Comparison of ENCODE assay signal across 17 mouse cellular contexts in the genomic region with DNA sequence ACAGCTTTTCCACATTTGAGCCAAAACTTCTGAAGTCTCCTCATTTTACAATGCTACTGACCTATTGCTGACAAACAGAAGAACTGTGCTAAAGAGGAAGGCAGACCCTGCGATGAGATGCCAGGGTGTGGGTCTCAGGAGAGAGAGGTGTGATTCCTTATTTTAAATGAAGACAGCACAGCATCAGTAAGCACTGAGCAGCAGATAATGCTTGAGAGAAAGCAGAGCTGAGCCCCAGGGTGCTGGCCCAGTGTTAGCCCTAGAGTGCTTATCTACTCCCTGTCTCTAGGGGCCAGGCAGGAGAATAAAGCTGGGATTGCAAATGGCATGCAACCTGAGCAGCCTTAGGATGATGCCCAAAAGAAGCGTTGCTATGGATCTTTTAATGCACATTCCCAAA. TPM values are rescaled to one million over a fixed set of nuclear protein-coding genes. Genes with fewer than 3 reads are reported as not detected.
DNase-seq lines count a peak whose midpoint lies in the region; ATAC-seq lines count a peak whose summit lies in the region.
"Had no signal": no experiment of that assay in that cellular context is flagged by ENCODE, and none has a peak within 500 bp of the region (broad histone marks: within the 10 kb centered on the region; RNA-seq: fewer than 3 reads in every experiment).

No protein-coding gene starts in this region.

- intact Hi-C loops in heart, postnatal 10 days (cut with DNase I), result no loop called here

- H3K4me3 ChIP-seq in heart, embryonic 11.5 days (ENCODE audit: low read depth, low read length), result no peak overlapping the region
- H3K4me3 ChIP-seq in kidney, embryonic 15.5 days (replicated peaks), result peak overlapping the region; percentile 50
- peak overlapping the region; percentile 62 for H3K4me3 ChIP-seq in embryonic facial prominence, embryonic 10.5 days
- 0 out of 2 replicates have a peak overlapping the region, but pooled peaks have one; percentile 12 for H3K4me3 ChIP-seq in limb, embryonic 10.5 days
- H3K4me3 ChIP-seq: neural tube, embryonic 12.5 days had no signal

- no peak for ATAC-seq in heart, embryonic 11.5 days (replicated peaks; ENCODE audit: insufficient number of reproducible peaks, low FRiP score, low TSS enrichment)
- no peak for ATAC-seq in kidney, embryonic 15.5 days (replicated peaks; ENCODE audit: low FRiP score)
- ATAC-seq: midbrain, embryonic 16.5 days had no signal

- peaks cover 41% of the 10 kb centered on the region for H3K4me1 ChIP-seq in heart, embryonic 11.5 days (ENCODE audit: control insufficient read depth, insufficient read depth, low read length)
- peaks cover 71% of the 10 kb centered on the region for H3K4me1 ChIP-seq in kidney, embryonic 15.5 days
- peaks cover 88% of the 10 kb centered on the region for H3K4me1 ChIP-seq in embryonic facial prominence, embryonic 10.5 days
- peaks cover 87% of the 10 kb centered on the region for H3K4me1 ChIP-seq in limb, embryonic 10.5 days

- H3K4me2 ChIP-seq in heart, embryonic 11.5 days, result peak overlapping the region; percentile 27; the same call in 1 of the 2 replicates
- H3K4me2 ChIP-seq in kidney, embryonic 15.5 days, result peak overlapping the region; percentile 60

- H3K36me3 ChIP-seq in heart, embryonic 11.5 days (ENCODE audit: control insufficient read depth, insufficient read depth, low read length), result no peaks in the 10 kb centered on the region
- no peaks in the 10 kb centered on the region for H3K36me3 ChIP-seq in kidney, embryonic 15.5 days
- H3K36me3 ChIP-seq in embryonic facial prominence, embryonic 10.5 days (replicated peaks), result no peaks in the 10 kb centered on the region
- no peaks in the 10 kb centered on the region for H3K36me3 ChIP-seq in limb, embryonic 10.5 days
- H3K36me3 ChIP-seq: neural tube, embryonic 12.5 days had no signal

- no peaks in the 10 kb centered on the region for H3K27me3 ChIP-seq in heart, embryonic 11.5 days (ENCODE audit: control insufficient read depth, insufficient read depth, low read length)
- H3K27me3 ChIP-seq in kidney, embryonic 15.5 days, result no peaks in the 10 kb centered on the region
- H3K27me3 ChIP-seq in embryonic facial prominence, embryonic 10.5 days (replicated peaks; ENCODE audit: low read depth, poor library complexity, severe bottlenecking), result no peaks in the 10 kb centered on the region
- H3K27me3 ChIP-seq in limb, embryonic 10.5 days (ENCODE audit: low read depth, poor library complexity, severe bottlenecking), result no peaks in the 10 kb centered on the region

- H3K27ac ChIP-seq in heart, embryonic 11.5 days (ENCODE audit: low read depth, low read length), result peak overlapping the region; percentile 43; the same call in 1 of the 2 replicates
- H3K27ac ChIP-seq in kidney, embryonic 15.5 days, result peak overlapping the region; percentile 38; the same call in 1 of the 2 replicates
- H3K27ac ChIP-seq in embryonic facial prominence, embryonic 10.5 days (replicated peaks), result peak overlapping the region; percentile 81
- H3K27ac ChIP-seq in limb, embryonic 10.5 days, result peak overlapping the region; percentile 62; the same call in 1 of the 2 replicates
- H3K27ac ChIP-seq: neural tube, embryonic 12.5 days had no signal

- no peaks in the 10 kb centered on the region for H3K9me3 ChIP-seq in heart, embryonic 11.5 days (replicated peaks; ENCODE audit: control insufficient read depth, low read length)
- H3K9me3 ChIP-seq in kidney, embryonic 15.5 days (replicated peaks), result no peaks in the 10 kb centered on the region
- no peaks in the 10 kb centered on the region for H3K9me3 ChIP-seq in embryonic facial prominence, embryonic 10.5 days
- no peaks in the 10 kb centered on the region for H3K9me3 ChIP-seq in limb, embryonic 10.5 days (replicated peaks)
- H3K9me3 ChIP-seq: neural tube, embryonic 12.5 days had no signal

- H3K9ac ChIP-seq in heart, embryonic 11.5 days (ENCODE audit: low read depth, low read length), result no peak overlapping the region
- 0 out of 2 replicates have a peak overlapping the region, but pooled peaks have one; percentile 17 for H3K9ac ChIP-seq in kidney, embryonic 15.5 days
- H3K9ac ChIP-seq: neural tube, embryonic 12.5 days had no signal

- no peak for DNase-seq in heart, postnatal 10 days
- DNase-seq in kidney, adult 8-10 months, result no peak
- no peak for DNase-seq in embryonic facial prominence, embryonic 10.5 days (ENCODE audit: low spot score)
- DNase-seq in limb, embryonic 10.5 days (ENCODE audit: low spot score), result peak; percentile 29
- DNase-seq in ovary, postnatal 36 days (ENCODE audit: low spot score), result no peak
- no peak for DNase-seq in adrenal gland, postnatal 25 days
- DNase-seq: adrenal gland, adult 2 months; B cell, adult 2 months; cerebellum, adult 2 months; liver; lung, postnatal 36 days; thymus, adult 18-20 months had no signal

- WGBS in heart, embryonic 11.5 days (ENCODE audit: insufficient replicate concordance), result 10% methylated on average over 2 of the region's 2 CpGs
- 29% methylated on average over 2 of the region's 2 CpGs for WGBS in kidney, embryonic 15.5 days
- 31% methylated on average over 2 of the region's 2 CpGs for WGBS in embryonic facial prominence, embryonic 10.5 days
- WGBS in limb, embryonic 10.5 days, result 32% methylated on average over 2 of the region's 2 CpGs

RNA-seq across cellular contexts. Expression of a gene that starts 3.6 kb away (rescaled TPM):
- polyA plus RNA-seq in heart, embryonic 11.5 days (2014; fragmentation: Nextera tagmentation; extraction: Ambion mirVana), result 11.4 and 12.1 TPM in 2 replicates
- total RNA-seq in heart, postnatal 10 days (2021), result 1 to 10 TPM; 2.0 TPM
- 23.9 and 24.3 TPM in 2 replicates for polyA plus RNA-seq in kidney, embryonic 15.5 days (2015; fragmentation: Nextera tagmentation; extraction: Ambion mirVana)
- polyA plus RNA-seq in embryonic facial prominence, embryonic 10.5 days (2016; fragmentation: Nextera tagmentation; extraction: Ambion mirVana), result 15.0 and 15.5 TPM in 2 replicates
- 11.6 and 13.6 TPM in 2 replicates for polyA plus RNA-seq in limb, embryonic 10.5 days (2016; fragmentation: Nextera tagmentation; extraction: Ambion mirVana)
- 0.95 and 1.6 TPM in 2 replicates for total RNA-seq in adrenal gland, postnatal 25 days (2021)
- total RNA-seq: granulocyte monocyte progenitor cell, adult 5-6 weeks had no signal
